Mouse (Mus musculus) spleen, adult 2 months (tissue): ENCODE results near the gene Kmt2e.

Source experiments
- CTCF ChIP-seq: fragments of 200-500 bp; IDR thresholded peaks from 2 replicates; pipeline ENCODE4 v1.5.1; 2011; ENCODE audit warnings: mild to moderate bottlenecking, inconsistent platforms; ENCODE audit not compliant: insufficient read depth, insufficient read length, insufficient replicate concordance; ENCODE audit errors: extremely low read depth
- POLR2A ChIP-seq: fragments of 200-500 bp; IDR thresholded peaks from 2 replicates; pipeline ENCODE4 v1.6.1; 2011; ENCODE audit warnings: low read depth, low read length, inconsistent platforms

GRCm38 (mm10) chr5:23513468-23513867, 79.2 kb downstream of the Kmt2e start:
- no peak for TF ChIP-seq CTCF
- no peak for TF ChIP-seq POLR2A
